Mouse (Mus musculus) embryonic facial prominence, embryonic 15.5 days (tissue): ENCODE results near the gene Gapt. TPM values are rescaled to one million over a fixed set of nuclear protein-coding genes. Genes with fewer than 3 reads are reported as not detected.
A peak's percentile ranks its signal among the peaks of the same experiment; 100 is the strongest.
"Not testable (repeated sequence)": the region's sequence is repeated elsewhere in the genome, so short reads cannot be mapped to it uniquely, and the experiment has no call there.

Experiments used
- ATAC-seq: fragments of 200-750 bp; cut with Nextera tagmentation; 2 replicates; pipeline ENCODE4 v1.8.0; 2017; ENCODE audit warnings: low read depth, moderate TSS enrichment; ENCODE audit not compliant: insufficient number of reproducible peaks, low FRiP score, low TSS enrichment
- H3K27ac ChIP-seq: fragments of 300-500 bp; sonication (generic); replicated peaks from 2 replicates; pipeline ENCODE4 v1.5.1; 2015; ENCODE audit warnings: mild to moderate bottlenecking, inconsistent platforms
- H3K27me3 ChIP-seq: fragments of 300-500 bp; sonication (generic); 2 replicates; pipeline ENCODE4 v1.6.1; 2015; ENCODE audit warnings: inconsistent platforms
- H3K36me3 ChIP-seq: fragments of 300-500 bp; sonication (generic); 2 replicates; pipeline ENCODE4 v1.6.1; 2015; ENCODE audit warnings: mild to moderate bottlenecking, inconsistent platforms
- H3K4me1 ChIP-seq: fragments of 300-500 bp; sonication (generic); 2 replicates; pipeline ENCODE4 v1.6.1; 2015; ENCODE audit warnings: inconsistent platforms
- H3K4me2 ChIP-seq: fragments of 300-500 bp; sonication (generic); replicated peaks from 2 replicates; pipeline ENCODE4 v1.6.1; 2015; ENCODE audit warnings: mild to moderate bottlenecking, inconsistent platforms
- H3K4me3 ChIP-seq: fragments of 300-500 bp; sonication (generic); replicated peaks from 2 replicates; pipeline ENCODE4 v1.5.1; 2015; ENCODE audit warnings: mild to moderate bottlenecking, inconsistent platforms
- H3K9ac ChIP-seq: fragments of 300-500 bp; sonication (generic); 2 replicates; pipeline ENCODE4 v1.6.1; 2015; ENCODE audit warnings: inconsistent platforms
- H3K9me3 ChIP-seq: fragments of 300-500 bp; sonication (generic); replicated peaks from 2 replicates; pipeline ENCODE4 v1.6.1; 2016; ENCODE audit warnings: inconsistent platforms
- WGBS: fragments of 180-500 bp; shearing (Covaris S2); methylation state at CpG from one replicate; pipeline ENCODE4 v1.1.7; 2015; 5-methylcytosine and 5-hydroxymethylcytosine counted together
- polyA plus RNA-seq: library from polyadenylated mRNA; unstranded; fragments of >200 nt; fragmentation: Nextera tagmentation; extraction: Ambion mirVana; gene quantifications from 2 replicates; pipeline ENCODE4 v1.2.1, GENCODE M21; 2015

Gapt gene
- polyA plus RNA-seq: 0.24 and 0.55 TPM in 2 replicates

GRCm38 (mm10) chr13:110356941-110357340 is at the start of gene Gapt:
Gene Gapt (minus strand): TSS chr13:110357199.
- H3K27me3 ChIP-seq: no peaks in the 10 kb centered on the region
- ATAC-seq: no peak
- H3K27ac ChIP-seq: no peak within 1 kb of the TSS
- no peaks in the 10 kb centered on the region for H3K9me3 ChIP-seq
- WGBS: 81% methylated on average over 2 of the region's 2 CpGs
- H3K4me1 ChIP-seq: no peaks in the 10 kb centered on the region
- H3K4me2 ChIP-seq: no peak within 1 kb of the TSS
- no peaks in the 10 kb centered on the region for H3K36me3 ChIP-seq
- no peak within 1 kb of the TSS for H3K4me3 ChIP-seq
- no peak within 1 kb of the TSS for H3K9ac ChIP-seq

GRCm38 (mm10) chr13:110406152-110406551 is 49.2 kb upstream of the Gapt start:
- no peak for ATAC-seq
- 82% methylated on average over 5 of the region's 5 CpGs for WGBS

GRCm38 (mm10) chr13:110404686-110405085 is 47.7 kb upstream of the Gapt start:
- not testable (repeated sequence) for H3K4me1 ChIP-seq, H3K4me3 ChIP-seq, ATAC-seq, H3K27me3 ChIP-seq, H3K4me2 ChIP-seq, H3K27ac ChIP-seq, H3K9ac ChIP-seq, H3K9me3 ChIP-seq
- peaks cover 13% of the 10 kb centered on the region for H3K36me3 ChIP-seq
- WGBS: 89% methylated on average over 5 of the region's 5 CpGs

More at GRCm38 (mm10) chr13:110406152-110406551, 49.2 kb upstream of the Gapt start:
- Histone ChIP-seq H3K4me2 (no peak overlapping the region), H3K4me1 (no peaks in the 10 kb centered on the region), H3K4me3 (no peak overlapping the region), H3K27me3 (no peaks in the 10 kb centered on the region), H3K36me3 (peaks cover under 1% of the 10 kb centered on the region), H3K27ac (no peak overlapping the region), H3K9ac (no peak overlapping the region), H3K9me3 (no peaks in the 10 kb centered on the region)

GRCm38 (mm10) chr13:110404059-110404458 is 47.1 kb upstream of the Gapt start:
- Histone ChIP-seq H3K4me1 (no peaks in the 10 kb centered on the region), H3K27me3 (no peaks in the 10 kb centered on the region), H3K36me3 (peaks cover 19% of the 10 kb centered on the region), H3K4me2 (no peak overlapping the region), H3K4me3 (no peak overlapping the region), H3K9ac (no peak overlapping the region), H3K9me3 (0 out of 2 replicates have a peak, but pooled peaks cover 2% of the 10 kb centered on the region), H3K27ac (no peak overlapping the region)
- 74% methylated on average over 8 of the region's 8 CpGs for WGBS
- no peak for ATAC-seq

- ATAC-seq: no peak
- H3K36me3 ChIP-seq: peaks cover 36% of the 10 kb centered on the region
- no peak overlapping the region for H3K27ac ChIP-seq
- whole genome bisulfite sequencing: 69% methylated on average over 2 of the region's 2 CpGs
- H3K9me3 ChIP-seq: 0 out of 2 replicates have a peak, but pooled peaks cover 4% of the 10 kb centered on the region
- no peaks in the 10 kb centered on the region for H3K27me3 ChIP-seq
- no peak overlapping the region for H3K9ac ChIP-seq
- no peak overlapping the region for H3K4me2 ChIP-seq
- H3K4me1 ChIP-seq: peaks cover 9% of the 10 kb centered on the region; the same call in 1 of the 2 replicates
- no peak overlapping the region for H3K4me3 ChIP-seq
Measured at GRCm38 (mm10) chr13:110401877-110402276, 44.9 kb upstream of the Gapt start.

GRCm38 (mm10) chr13:110401443-110401842 is 44.4 kb upstream of the Gapt start:
- H3K27ac ChIP-seq: no peak overlapping the region
- H3K9ac ChIP-seq: no peak overlapping the region
- no peaks in the 10 kb centered on the region for H3K27me3 ChIP-seq
- 78% methylated on average over 3 of the region's 3 CpGs for WGBS
- H3K36me3 ChIP-seq: peaks cover 36% of the 10 kb centered on the region
- ATAC-seq: no peak
- no peak overlapping the region for H3K4me3 ChIP-seq
- H3K4me2 ChIP-seq: no peak overlapping the region
- H3K4me1 ChIP-seq: peaks cover 12% of the 10 kb centered on the region; the same call in 1 of the 2 replicates
- H3K9me3 ChIP-seq: 0 out of 2 replicates have a peak, but pooled peaks cover 4% of the 10 kb centered on the region

- peak overlapping the region; percentile 100 for H3K4me2 ChIP-seq
- H3K9me3 ChIP-seq: 0 out of 2 replicates have a peak, but pooled peaks cover 4% of the 10 kb centered on the region
- peak overlapping the region; percentile 41; the same call in 1 of the 2 replicates for H3K27ac ChIP-seq
- no peaks in the 10 kb centered on the region for H3K27me3 ChIP-seq
- WGBS: 76% methylated on average over 24 of the region's 24 CpGs
- peaks cover 14% of the 10 kb centered on the region; the same call in 1 of the 2 replicates for H3K4me1 ChIP-seq
- ATAC-seq: no peak
- no peak overlapping the region for H3K9ac ChIP-seq
- H3K36me3 ChIP-seq: peaks cover 36% of the 10 kb centered on the region
- peak overlapping the region; percentile 24 for H3K4me3 ChIP-seq
Measured at GRCm38 (mm10) chr13:110398513-110399270, 41.7 kb upstream of the Gapt start.

GRCm38 (mm10) chr13:110397750-110398149 is 40.8 kb upstream of the Gapt start:
- H3K27ac ChIP-seq: no peak overlapping the region
- H3K36me3 ChIP-seq: peaks cover 36% of the 10 kb centered on the region
- 0 out of 2 replicates have a peak, but pooled peaks cover 4% of the 10 kb centered on the region for H3K9me3 ChIP-seq
- peaks cover 14% of the 10 kb centered on the region; the same call in 1 of the 2 replicates for H3K4me1 ChIP-seq
- no peak overlapping the region for H3K9ac ChIP-seq
- H3K27me3 ChIP-seq: no peaks in the 10 kb centered on the region
- peak overlapping the region; percentile 24 for H3K4me3 ChIP-seq
- WGBS: 75% methylated on average over 8 of the region's 8 CpGs
- peak overlapping the region; percentile 100 for H3K4me2 ChIP-seq
- no peak for ATAC-seq

GRCm38 (mm10) chr13:110395916-110396685 is 39.1 kb upstream of the Gapt start:
- H3K9ac ChIP-seq: peak overlapping the region; percentile 88
- peaks cover 14% of the 10 kb centered on the region; the same call in 1 of the 2 replicates for H3K4me1 ChIP-seq
- no peaks in the 10 kb centered on the region for H3K27me3 ChIP-seq
- peak overlapping the region; percentile 92 for H3K27ac ChIP-seq
- H3K9me3 ChIP-seq: 0 out of 2 replicates have a peak, but pooled peaks cover 4% of the 10 kb centered on the region
- no peak for ATAC-seq
- 4% methylated on average over 21 of the region's 21 CpGs for WGBS
- H3K36me3 ChIP-seq: peaks cover 35% of the 10 kb centered on the region
- H3K4me2 ChIP-seq: peak overlapping the region; percentile 100
- H3K4me3 ChIP-seq: peak overlapping the region; percentile 81

GRCm38 (mm10) chr13:110395179-110395794 is 38.3 kb upstream of the Gapt start:
- Histone ChIP-seq H3K27ac (peak overlapping the region; percentile 92), H3K9me3 (0 out of 2 replicates have a peak, but pooled peaks cover 4% of the 10 kb centered on the region), H3K9ac (peak overlapping the region; percentile 88), H3K4me1 (peaks cover 14% of the 10 kb centered on the region; the same call in 1 of the 2 replicates), H3K36me3 (peaks cover 28% of the 10 kb centered on the region), H3K4me2 (peak overlapping the region; percentile 100), H3K27me3 (no peaks in the 10 kb centered on the region), H3K4me3 (peak overlapping the region; percentile 81)
- no peak for ATAC-seq
- WGBS: under 1% methylated on average over 41 of the region's 41 CpGs
